Mouse (Mus musculus) MEL (cell line): ENCODE measurements around the gene Rin2. TPM values are rescaled to one million over a fixed set of nuclear protein-coding genes. Genes with fewer than 3 reads are reported as not detected.

ENCODE experiments used
- DNase-seq: peaks from one replicate; pipeline ENCODE4 v3.0.0; 2011; ENCODE audit warnings: low read depth, low spot score
- H3K27ac ChIP-seq: 2 replicates; pipeline ENCODE4 v1.5.1; 2012; ENCODE audit warnings: low read depth, mild to moderate bottlenecking, control low read depth, low read length, moderate library complexity; ENCODE audit not compliant: control insufficient read depth
- H3K27me3 ChIP-seq, 2 experiments: fragments of 150-350 bp in 1 of 2; sonication (generic) in 1 of 2; 2 replicates each; pipeline ENCODE4 v1.6.1; 2012; ENCODE audit warnings: low read length in 2 of 2, mild to moderate bottlenecking in 2 of 2, improper control_type of control experiment in 1 of 2, moderate library complexity in 1 of 2; ENCODE audit not compliant: insufficient read depth in 2 of 2, control insufficient read depth in 1 of 2
- H3K36me3 ChIP-seq, 2 experiments: 2 replicates each; pipeline ENCODE4 v1.6.1; 2012 to 2014; ENCODE audit warnings: low read length in 2 of 2, improper control_type of control experiment in 1 of 2, inconsistent platforms in 1 of 2, mild to moderate bottlenecking in 1 of 2; ENCODE audit not compliant: insufficient read depth in 2 of 2, control insufficient read depth in 1 of 2
- H3K4me1 ChIP-seq, 2 experiments: fragments of 150-350 bp in 1 of 2; sonication (generic) in 1 of 2; 2 replicates each; pipeline ENCODE4 v1.6.1; 2012; ENCODE audit warnings: low read length in 2 of 2, improper control_type of control experiment in 1 of 2, mild to moderate bottlenecking in 1 of 2; ENCODE audit not compliant: insufficient read depth in 2 of 2, control insufficient read depth in 1 of 2
- H3K4me3 ChIP-seq, 2 experiments: fragments of 150-350 bp in 1 of 2; sonication (generic) in 1 of 2; 2 replicates each; pipeline ENCODE4 v1.5.1; 2012; ENCODE audit warnings: low read depth in 2 of 2, low read length in 2 of 2, mild to moderate bottlenecking in 2 of 2, moderate library complexity in 2 of 2, control low read depth in 1 of 2, improper control_type of control experiment in 1 of 2; ENCODE audit not compliant: control insufficient read depth in 1 of 2, insufficient read depth in 1 of 2
- H3K79me2 ChIP-seq: 2 replicates; pipeline ENCODE4 v1.6.1; 2012; ENCODE audit warnings: mild to moderate bottlenecking, low read length, moderate library complexity; ENCODE audit not compliant: control insufficient read depth, poor library complexity, insufficient read depth
- H3K9ac ChIP-seq: 2 replicates; pipeline ENCODE4 v1.6.1; 2012; ENCODE audit warnings: low read depth, mild to moderate bottlenecking, control low read depth, low read length, moderate library complexity; ENCODE audit not compliant: control insufficient read depth, poor library complexity, severe bottlenecking
- H3K9me3 ChIP-seq: fragments of 150-350 bp; sonication (generic); replicated peaks from 2 replicates; pipeline ENCODE4 v1.6.1; 2012; ENCODE audit warnings: mild to moderate bottlenecking, low read length, improper control_type of control experiment, moderate library complexity; ENCODE audit not compliant: insufficient read depth
- CHD1 ChIP-seq: IDR thresholded peaks from 2 replicates; pipeline ENCODE4 v1.6.1; 2012; ENCODE audit warnings: low read depth, mild to moderate bottlenecking, inconsistent platforms, low read length, improper control_type of control experiment
- CHD2 ChIP-seq: IDR thresholded peaks from 2 replicates; pipeline ENCODE4 v1.6.1; 2011; ENCODE audit warnings: low read length, improper control_type of control experiment
- CTCF ChIP-seq, 3 experiments: IDR thresholded peaks in 2 of 3; conservative IDR thresholded peaks in 1 of 3; 2 replicates each; pipeline ENCODE4 v1.5.1; 2011 to 2012; ENCODE audit warnings: low read length in 3 of 3, low read depth in 2 of 3, mild to moderate bottlenecking in 2 of 3, improper control_type of control experiment in 1 of 3, inconsistent platforms in 1 of 3, mixed read lengths in 1 of 3, moderate library complexity in 1 of 3; ENCODE audit not compliant: control insufficient read depth in 1 of 3, insufficient read depth in 1 of 3, poor library complexity in 1 of 3, severe bottlenecking in 1 of 3
- EP300 ChIP-seq, 2 experiments: IDR thresholded peaks; 2 replicates each; pipeline ENCODE4 v1.6.1; 2011; ENCODE audit warnings: improper control_type of control experiment in 2 of 2, low read length in 2 of 2, low read depth in 1 of 2, mild to moderate bottlenecking in 1 of 2
- GABPA ChIP-seq: IDR thresholded peaks from 2 replicates; pipeline ENCODE4 v1.6.1; 2012; ENCODE audit warnings: low read depth, mild to moderate bottlenecking, inconsistent platforms, low read length, improper control_type of control experiment, moderate library complexity
- HCFC1 ChIP-seq: IDR thresholded peaks from 2 replicates; pipeline ENCODE4 v1.6.1; 2012; ENCODE audit warnings: low read depth, mild to moderate bottlenecking, inconsistent platforms, low read length, improper control_type of control experiment, moderate library complexity
- MAZ ChIP-seq: IDR thresholded peaks from 2 replicates; pipeline ENCODE4 v1.6.1; 2012; ENCODE audit warnings: low read depth, mild to moderate bottlenecking, inconsistent platforms, low read length, improper control_type of control experiment
- MXI1 ChIP-seq: IDR thresholded peaks from 2 replicates; pipeline ENCODE4 v1.6.1; 2011; ENCODE audit warnings: mild to moderate bottlenecking, low read depth, low read length, improper control_type of control experiment
- MYB ChIP-seq: IDR thresholded peaks from 2 replicates; pipeline ENCODE4 v1.6.1; 2011; ENCODE audit warnings: mild to moderate bottlenecking, low read depth, low read length, improper control_type of control experiment
- MYC ChIP-seq: IDR thresholded peaks from 2 replicates; pipeline ENCODE4 v1.6.1; 2011; ENCODE audit warnings: low read depth, mild to moderate bottlenecking, low read length, improper control_type of control experiment, moderate library complexity
- NELFE ChIP-seq: IDR thresholded peaks from 2 replicates; pipeline ENCODE4 v1.6.1; 2011; ENCODE audit warnings: low read depth, low read length, improper control_type of control experiment
- NRF1 ChIP-seq: IDR thresholded peaks from 2 replicates; pipeline ENCODE4 v1.6.1; 2014; ENCODE audit warnings: low read depth, mild to moderate bottlenecking, inconsistent platforms, low read length, improper control_type of control experiment, moderate library complexity; ENCODE audit not compliant: poor library complexity, insufficient read depth, severe bottlenecking
- POLR2A ChIP-seq, 2 experiments: IDR thresholded peaks; 2 replicates each; pipeline ENCODE4 v1.6.1; 2011 to 2012; ENCODE audit warnings: low read length in 2 of 2, mild to moderate bottlenecking in 2 of 2, control low read depth in 1 of 2, improper control_type of control experiment in 1 of 2, low read depth in 1 of 2, moderate library complexity in 1 of 2; ENCODE audit not compliant: control insufficient read depth in 1 of 2, insufficient read depth in 1 of 2, poor library complexity in 1 of 2
- POLR2AphosphoS5 ChIP-seq: IDR thresholded peaks from 2 replicates; pipeline ENCODE4 v1.6.1; 2012; ENCODE audit warnings: low read depth, borderline replicate concordance, mild to moderate bottlenecking, inconsistent platforms, low read length, moderate library complexity, mixed read lengths
- RCOR1 ChIP-seq: IDR thresholded peaks from 2 replicates; pipeline ENCODE4 v1.6.1; 2012; ENCODE audit warnings: low read depth, mild to moderate bottlenecking, inconsistent platforms, low read length, improper control_type of control experiment
- SIN3A ChIP-seq: IDR thresholded peaks from 2 replicates; pipeline ENCODE4 v1.6.1; 2012; ENCODE audit warnings: low read length, improper control_type of control experiment, inconsistent platforms
- SMC3 ChIP-seq: IDR thresholded peaks from 2 replicates; pipeline ENCODE4 v1.6.1; 2011; ENCODE audit warnings: low read depth, low read length, improper control_type of control experiment
- TAL1 ChIP-seq: IDR thresholded peaks from 2 replicates; pipeline ENCODE4 v1.6.1; 2012; ENCODE audit warnings: mild to moderate bottlenecking, inconsistent platforms, low read length, moderate library complexity, mixed read lengths
- TBP ChIP-seq: IDR thresholded peaks from 2 replicates; pipeline ENCODE4 v1.8.0; 2011; ENCODE audit warnings: low read depth, low read length, improper control_type of control experiment
- TCF12 ChIP-seq: IDR thresholded peaks from 2 replicates; pipeline ENCODE4 v1.6.1; 2014; ENCODE audit warnings: low read depth, mild to moderate bottlenecking, inconsistent platforms, low read length, improper control_type of control experiment, moderate library complexity
- UBTF ChIP-seq: IDR thresholded peaks from 2 replicates; pipeline ENCODE4 v1.6.1; 2012; ENCODE audit warnings: low read depth, mild to moderate bottlenecking, inconsistent platforms, low read length, improper control_type of control experiment, moderate library complexity, borderline replicate concordance; ENCODE audit not compliant: insufficient read depth
- USF1 ChIP-seq: IDR thresholded peaks from 2 replicates; pipeline ENCODE4 v1.6.1; 2014; ENCODE audit warnings: low read depth, mild to moderate bottlenecking, inconsistent platforms, low read length, improper control_type of control experiment, moderate library complexity
- ZC3H11A ChIP-seq: IDR thresholded peaks from 2 replicates; pipeline ENCODE4 v1.6.1; 2012; ENCODE audit warnings: low read depth, mild to moderate bottlenecking, inconsistent platforms, low read length, improper control_type of control experiment
- ZKSCAN1 ChIP-seq: IDR thresholded peaks from 2 replicates; pipeline ENCODE4 v1.6.1; 2012; ENCODE audit warnings: low read depth, mild to moderate bottlenecking, inconsistent platforms, low read length, improper control_type of control experiment, moderate library complexity
- ZNF384 ChIP-seq: IDR thresholded peaks from 2 replicates; pipeline ENCODE4 v1.6.1; 2012; ENCODE audit warnings: low read depth, mild to moderate bottlenecking, inconsistent platforms, low read length, improper control_type of control experiment
- polyA plus RNA-seq, 2 experiments: library from polyadenylated mRNA; stranded (reverse) in 1 of 2; unstranded in 1 of 2; fragments of >175 nt in 1 of 2; fragments of >200 nt in 1 of 2; gene quantifications; 2 replicates each; pipeline versions ENCODE4 v1.2.1 to v1.2.4; 2012; ENCODE audit warnings: low replicate concordance in 2 of 2, low read depth in 1 of 2; ENCODE audit not compliant: insufficient read length in 2 of 2, insufficient read depth in 1 of 2, missing spikeins in 1 of 2
- total RNA-seq: library from RNA; depleted of rRNA; stranded (reverse); fragments of 300-350 nt; gene quantifications from 2 replicates; pipeline ENCODE4 v1.2.3, GENCODE M21; 2012

Gene Rin2
- total and polyA plus RNA-seq, 3 experiments = 0.01 TPM; not detected in 2

- H3K4me1 ChIP-seq = no peaks in the 10 kb centered on the region
- H3K27ac ChIP-seq = no peak overlapping the region
- no peak overlapping the region for H3K9ac ChIP-seq
- no peaks in the 10 kb centered on the region for H3K79me2 ChIP-seq
- no peak for DNase-seq
- no peak for TF ChIP-seq TCF12
- TF ChIP-seq ZC3H11A = no peak
- TF ChIP-seq CTCF (IDR thresholded peaks at IDR 0.05 in 2 of 3, conservative IDR thresholded peaks at IDR 0.05 in 1 of 3; ENCODE audit: control insufficient read depth in 1 of 3, insufficient read depth in 1 of 3, low read depth in 2 of 3, low read length in 3 of 3, poor library complexity in 1 of 3, severe bottlenecking in 1 of 3) = no peak
- no peak for TF ChIP-seq GABPA
- no peak for TF ChIP-seq CHD1
- TF ChIP-seq USF1 = no peak
- no peak for TF ChIP-seq SMC3
- TF ChIP-seq UBTF = no peak
- no peak for TF ChIP-seq MXI1
- no peak for TF ChIP-seq TBP
- no peak for TF ChIP-seq POLR2A (IDR thresholded peaks at IDR 0.05; ENCODE audit: control insufficient read depth in 1 of 2, insufficient read depth in 1 of 2, low read depth in 1 of 2, low read length in 2 of 2, poor library complexity in 1 of 2)
- TF ChIP-seq MYC = no peak
- no peak for TF ChIP-seq NRF1
- TF ChIP-seq RCOR1 = no peak
- TF ChIP-seq CHD2 = no peak
- TF ChIP-seq TAL1 = no peak
- TF ChIP-seq MAZ = no peak
- no peak for TF ChIP-seq NELFE
- TF ChIP-seq EP300 (IDR thresholded peaks at IDR 0.05; ENCODE audit: low read depth in 1 of 2, low read length in 2 of 2) = no peak
- TF ChIP-seq SIN3A = no peak
- H3K36me3 ChIP-seq = no peaks in the 10 kb centered on the region
- no peak overlapping the region for H3K4me3 ChIP-seq
- H3K27me3 ChIP-seq = no peaks in the 10 kb centered on the region
- no peaks in the 10 kb centered on the region for H3K9me3 ChIP-seq
Measured at GRCm38 (mm10) chr2:145801322-145802052, 126.5 kb downstream of the Rin2 start.

GRCm38 (mm10) chr2:145802626-145803025 is 127.6 kb downstream of the Rin2 start:
- no peak overlapping the region for H3K4me3 ChIP-seq
- H3K9me3 ChIP-seq = no peaks in the 10 kb centered on the region
- H3K4me1 ChIP-seq = no peaks in the 10 kb centered on the region
- no peaks in the 10 kb centered on the region for H3K27me3 ChIP-seq
- TF ChIP-seq CHD1 = no peak
- TF ChIP-seq HCFC1 = no peak
- no peak for TF ChIP-seq POLR2AphosphoS5
- no peak for TF ChIP-seq MYB
- TF ChIP-seq SMC3 = no peak
- no peak for TF ChIP-seq ZKSCAN1
- no peak for TF ChIP-seq TBP
- no peak for TF ChIP-seq ZNF384
- H3K9ac ChIP-seq = no peak overlapping the region
- no peak overlapping the region for H3K27ac ChIP-seq
- DNase-seq = no peak
- H3K36me3 ChIP-seq = no peaks in the 10 kb centered on the region
- no peaks in the 10 kb centered on the region for H3K79me2 ChIP-seq
